Mouse (Mus musculus): ENCODE data around the gene Cib1. TPM values are rescaled to one million over a fixed set of nuclear protein-coding genes. Genes with fewer than 3 reads are reported as not detected.

Gene Cib1
- polyA plus RNA-seq, 1 experiment from 2014 or later: 24.2 TPM

DNA sequence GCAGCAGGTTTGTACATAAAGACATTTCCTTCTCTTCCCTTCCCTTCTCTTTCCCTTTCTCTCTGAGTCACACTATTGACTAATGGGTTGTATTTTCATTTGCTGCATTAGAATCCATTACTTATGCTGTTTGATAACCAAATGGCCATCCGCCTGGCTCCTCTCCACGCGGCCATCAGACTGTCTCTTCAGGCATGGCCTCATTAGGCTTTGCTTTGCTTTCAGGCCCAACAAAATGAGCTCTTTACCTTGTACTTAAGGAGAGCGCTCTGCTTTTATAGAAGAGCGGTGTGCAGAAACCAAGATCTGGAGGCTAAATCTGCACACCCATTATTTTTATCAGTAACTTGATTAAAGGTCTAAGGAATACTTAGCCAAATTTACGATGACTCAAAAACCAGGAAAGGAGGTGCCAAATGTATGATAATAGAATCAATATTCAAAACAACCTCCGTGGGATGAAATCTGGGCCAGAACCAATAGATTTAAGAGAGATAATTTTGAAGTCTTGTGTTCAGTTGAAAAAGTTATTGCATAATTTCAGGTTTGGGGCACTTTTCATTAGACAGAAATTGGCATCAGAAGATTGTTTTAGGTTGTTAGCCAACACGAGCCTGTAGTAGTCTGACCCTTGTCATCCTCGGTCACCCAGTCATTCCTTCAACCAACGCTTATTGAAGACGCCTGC lies 36.9 kb downstream of the Cib1 start:
- Histone ChIP-seq H3K27me3 (ENCODE audit: control insufficient read depth, insufficient read depth, low read length) (no peaks in the 10 kb centered on the region), H3K9me3 (ENCODE audit: control insufficient read depth, low read length) (no peaks in the 10 kb centered on the region), H3K4me3 (replicated peaks; ENCODE audit: low read depth, low read length) (no peak overlapping the region), H3K36me3 (ENCODE audit: control insufficient read depth, insufficient read depth, low read length) (no peaks in the 10 kb centered on the region), H3K9ac (replicated peaks; ENCODE audit: low read length) (no peak overlapping the region), H3K27ac (replicated peaks; ENCODE audit: low read depth, low read length) (no peak overlapping the region), H3K4me2 (ENCODE audit: low read length) (no peak overlapping the region), H3K4me1 (ENCODE audit: control insufficient read depth, insufficient read depth, low read length) (peaks cover 49% of the 10 kb centered on the region)
- no peak for ATAC-seq (ENCODE audit: low FRiP score, low TSS enrichment)
- 87% methylated on average over 10 of the region's 11 CpGs for WGBS
- no peak for DNase-seq

DNA sequence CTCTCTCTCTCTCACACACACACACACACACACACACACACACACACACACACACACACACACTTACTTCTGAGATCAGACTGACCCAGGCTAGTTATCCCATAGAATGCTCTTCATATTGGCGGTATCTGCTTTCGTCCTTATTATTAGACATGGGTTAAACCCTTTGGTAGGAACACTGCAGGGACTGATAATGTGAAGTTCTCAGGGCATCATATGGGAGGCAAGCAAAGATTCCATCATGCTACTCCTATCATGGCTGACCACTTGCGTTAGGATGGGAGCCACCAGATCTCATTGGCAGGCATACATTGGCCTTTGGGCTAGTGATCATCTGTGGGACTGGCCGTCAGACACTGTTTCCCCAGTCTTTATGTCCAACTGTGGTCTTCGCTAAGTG lies 37.5 kb downstream of the Cib1 start:
- H3K4me1 ChIP-seq (ENCODE audit: control insufficient read depth, insufficient read depth, low read length): peaks cover 44% of the 10 kb centered on the region
- no peak overlapping the region for H3K27ac ChIP-seq (replicated peaks; ENCODE audit: low read depth, low read length)
- no peak overlapping the region for H3K4me3 ChIP-seq (replicated peaks; ENCODE audit: low read depth, low read length)
- no peaks in the 10 kb centered on the region for H3K9me3 ChIP-seq (ENCODE audit: control insufficient read depth, low read length)
- H3K4me2 ChIP-seq (ENCODE audit: low read length): no peak overlapping the region
- ATAC-seq (ENCODE audit: low FRiP score, low TSS enrichment) (no peak), DNase-seq (no peak)
- no peaks in the 10 kb centered on the region for H3K27me3 ChIP-seq (ENCODE audit: control insufficient read depth, insufficient read depth, low read length)
- H3K36me3 ChIP-seq (ENCODE audit: control insufficient read depth, insufficient read depth, low read length): no peaks in the 10 kb centered on the region
- 94% methylated on average over 5 of the region's 5 CpGs for WGBS
- H3K9ac ChIP-seq (replicated peaks; ENCODE audit: low read length): no peak overlapping the region

DNA sequence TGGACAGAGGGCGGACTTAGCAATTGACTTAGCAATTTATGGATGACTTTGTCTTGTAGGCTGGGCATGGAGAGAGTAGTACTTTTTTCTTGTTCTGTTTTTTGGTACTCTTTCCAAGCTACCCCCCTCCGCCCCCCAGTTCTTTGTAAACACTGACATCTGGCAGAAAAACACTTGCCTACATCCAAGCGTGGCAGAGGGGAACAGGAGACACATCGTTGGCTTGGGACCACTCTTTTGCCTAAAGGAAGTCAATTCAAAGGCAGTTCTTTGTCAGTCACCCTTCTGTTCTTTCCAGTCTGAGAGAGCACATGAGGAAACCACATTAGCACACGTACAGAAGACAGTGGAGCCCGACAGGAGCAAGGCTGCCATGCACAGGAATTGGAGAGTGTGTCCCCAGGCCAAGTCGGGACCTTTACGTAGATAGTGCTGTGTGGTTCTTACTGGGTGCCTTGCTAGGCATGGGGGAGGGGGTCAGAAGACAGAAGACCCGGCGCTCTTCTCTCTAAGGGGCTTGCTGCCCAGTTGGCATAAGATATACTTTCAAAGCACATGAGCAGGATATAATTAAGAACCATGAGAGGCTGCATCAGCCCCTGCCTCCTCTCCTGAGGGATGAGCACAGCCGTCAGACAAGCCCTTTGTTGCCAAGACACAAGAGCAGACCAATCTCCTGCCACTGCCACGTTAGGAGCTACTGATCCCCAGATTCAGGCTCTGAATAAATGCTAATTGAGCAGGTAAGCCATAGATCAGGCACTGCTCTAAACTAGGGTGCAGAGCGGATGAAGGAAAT lies 38.5 kb downstream of the Cib1 start:
- Histone ChIP-seq H3K27ac (replicated peaks; ENCODE audit: low read depth, low read length) (peak overlapping the region; percentile 65), H3K9me3 (ENCODE audit: control insufficient read depth, low read length) (no peaks in the 10 kb centered on the region), H3K36me3 (ENCODE audit: control insufficient read depth, insufficient read depth, low read length) (no peaks in the 10 kb centered on the region), H3K4me3 (replicated peaks; ENCODE audit: low read depth, low read length) (no peak overlapping the region), H3K9ac (replicated peaks; ENCODE audit: low read length) (peak overlapping the region; percentile 35; the same call in 1 of the 2 replicates), H3K4me2 (ENCODE audit: low read length) (peak overlapping the region; percentile 24; the same call in 1 of the 2 replicates), H3K4me1 (ENCODE audit: control insufficient read depth, insufficient read depth, low read length) (peaks cover 38% of the 10 kb centered on the region), H3K27me3 (ENCODE audit: control insufficient read depth, insufficient read depth, low read length) (no peaks in the 10 kb centered on the region)
- DNase-seq: peak; percentile 50
- ATAC-seq (ENCODE audit: low FRiP score, low TSS enrichment): no peak
- WGBS: 37% methylated on average over 13 of the region's 13 CpGs

DNA sequence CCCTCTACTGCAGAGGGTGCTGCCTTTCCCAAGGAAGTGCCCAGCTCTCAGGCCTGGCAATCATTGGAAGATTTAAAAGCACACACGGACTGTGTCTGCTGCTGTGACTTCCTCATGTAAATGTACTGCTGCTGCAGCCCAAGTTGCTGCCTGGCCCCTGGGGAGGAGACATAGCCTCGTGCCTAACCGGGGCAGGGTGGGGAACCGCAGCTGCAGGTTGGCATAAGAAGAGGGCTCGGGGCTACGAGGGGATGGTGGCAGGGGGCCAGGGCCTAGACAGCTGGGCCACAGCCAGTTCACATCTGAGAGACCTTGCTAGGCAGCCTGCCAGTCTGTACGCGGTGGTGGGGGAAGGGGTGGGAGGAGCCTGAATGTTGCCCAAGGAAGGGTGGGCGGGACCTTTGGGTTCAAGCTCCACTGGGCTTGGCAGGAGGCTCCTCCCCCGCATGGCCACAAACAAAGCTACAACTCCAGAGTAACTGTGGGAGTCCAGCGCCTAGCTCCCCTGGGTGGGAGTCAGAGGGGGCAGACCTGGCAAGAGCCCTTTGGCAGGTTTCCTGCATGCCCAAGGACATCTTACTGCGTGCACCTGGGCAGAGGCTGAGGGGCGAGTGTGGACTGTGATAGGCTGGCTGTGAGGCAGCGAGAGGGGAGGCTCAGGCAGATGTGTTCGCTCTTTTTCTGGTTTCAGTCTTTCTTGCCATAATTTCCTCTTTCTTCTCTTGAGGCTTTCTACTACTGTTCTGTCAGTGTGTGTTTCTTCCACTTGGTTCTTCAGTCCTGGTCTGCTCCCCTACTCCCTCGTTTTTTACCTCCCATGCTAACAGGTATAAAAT lies 40.2 kb downstream of the Cib1 start:
- H3K4me3 ChIP-seq (replicated peaks; ENCODE audit: low read depth, low read length): no peak overlapping the region
- peaks cover 46% of the 10 kb centered on the region for H3K4me1 ChIP-seq (ENCODE audit: control insufficient read depth, insufficient read depth, low read length)
- WGBS: 6% methylated on average over 16 of the region's 16 CpGs
- peak overlapping the region; percentile 79 for H3K27ac ChIP-seq (replicated peaks; ENCODE audit: low read depth, low read length)
- DNase-seq (peak; percentile 92), ATAC-seq (ENCODE audit: low FRiP score, low TSS enrichment) (peak; percentile 82)
- H3K27me3 ChIP-seq (ENCODE audit: control insufficient read depth, insufficient read depth, low read length): no peaks in the 10 kb centered on the region
- peak overlapping the region; percentile 44 for H3K4me2 ChIP-seq (ENCODE audit: low read length)
- peak overlapping the region; percentile 24; the same call in 1 of the 2 replicates for H3K9ac ChIP-seq (replicated peaks; ENCODE audit: low read length)
- H3K9me3 ChIP-seq (ENCODE audit: control insufficient read depth, low read length): no peaks in the 10 kb centered on the region
- H3K36me3 ChIP-seq (ENCODE audit: control insufficient read depth, insufficient read depth, low read length): no peaks in the 10 kb centered on the region

DNA sequence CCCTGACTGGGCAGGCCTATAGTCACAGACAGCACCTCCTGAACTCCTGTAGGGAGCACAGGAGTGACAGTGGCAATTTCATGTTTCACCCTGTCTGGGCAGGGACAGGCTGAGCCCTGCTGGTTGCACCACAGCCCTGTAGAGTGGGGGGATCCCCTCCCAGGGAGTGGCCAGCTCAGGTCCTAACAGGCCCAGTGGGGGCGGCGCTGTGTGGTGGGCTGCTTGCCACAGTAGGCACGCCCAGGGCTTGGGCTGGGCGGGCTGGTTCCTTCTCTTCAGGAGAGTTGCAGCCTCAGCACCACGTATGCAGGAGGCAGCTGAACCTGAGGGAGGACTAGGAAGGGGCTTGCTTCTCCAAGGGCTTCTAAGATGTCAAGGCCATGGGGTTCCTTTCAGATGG lies 41.2 kb downstream of the Cib1 start:
- no peaks in the 10 kb centered on the region for H3K9me3 ChIP-seq (ENCODE audit: control insufficient read depth, low read length)
- H3K9ac ChIP-seq (replicated peaks; ENCODE audit: low read length): no peak overlapping the region
- no peak for DNase-seq
- no peaks in the 10 kb centered on the region for H3K27me3 ChIP-seq (ENCODE audit: control insufficient read depth, insufficient read depth, low read length)
- no peaks in the 10 kb centered on the region for H3K36me3 ChIP-seq (ENCODE audit: control insufficient read depth, insufficient read depth, low read length)
- H3K4me3 ChIP-seq (replicated peaks; ENCODE audit: low read depth, low read length): no peak overlapping the region
- peak overlapping the region; percentile 79 for H3K27ac ChIP-seq (replicated peaks; ENCODE audit: low read depth, low read length)
- no peak for ATAC-seq (ENCODE audit: low FRiP score, low TSS enrichment)
- 32% methylated on average over 5 of the region's 5 CpGs for WGBS
- peaks cover 42% of the 10 kb centered on the region for H3K4me1 ChIP-seq (ENCODE audit: control insufficient read depth, insufficient read depth, low read length)
- no peak overlapping the region for H3K4me2 ChIP-seq (ENCODE audit: low read length)

DNA sequence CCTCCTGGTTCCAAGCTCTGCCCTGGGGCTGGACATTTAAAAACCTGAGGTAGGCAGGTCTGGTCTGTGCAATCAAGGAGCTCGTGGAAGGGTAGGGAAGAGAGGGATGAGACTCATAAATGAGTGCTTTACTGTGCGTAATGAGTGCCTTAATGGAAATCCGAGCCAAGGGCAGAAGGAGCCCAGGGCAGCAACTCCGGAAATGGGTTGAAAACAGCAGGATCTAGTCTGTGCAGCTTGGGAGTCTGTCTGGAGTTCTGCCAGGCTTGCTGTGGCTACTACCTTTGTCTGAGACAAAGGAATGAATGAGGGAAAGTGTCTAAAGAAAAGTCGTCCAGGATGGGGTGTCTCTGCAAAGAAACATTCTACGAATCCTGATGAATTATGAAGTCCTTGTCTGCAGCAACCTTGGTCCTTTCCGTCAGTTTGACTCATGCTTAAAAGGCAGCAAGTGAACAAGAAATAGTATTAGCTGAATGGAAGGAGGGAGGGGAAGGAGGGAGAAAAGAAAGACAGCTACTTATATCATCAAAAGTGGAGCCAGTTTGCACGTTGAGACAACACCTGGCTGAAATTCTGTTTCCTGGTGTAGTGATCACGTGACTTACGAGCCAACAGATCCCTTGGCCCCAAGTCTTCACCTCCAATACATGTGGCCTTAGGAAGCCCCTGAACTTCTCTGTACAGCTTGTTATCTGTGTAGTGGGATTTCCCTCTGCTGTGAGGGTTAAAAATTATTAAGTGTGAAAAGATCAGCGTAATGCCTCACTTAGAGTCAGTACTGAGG lies 43.3 kb downstream of the Cib1 start:
- peak overlapping the region; percentile 38 for H3K27ac ChIP-seq (replicated peaks; ENCODE audit: low read depth, low read length)
- ATAC-seq (ENCODE audit: low FRiP score, low TSS enrichment): no peak
- 48% methylated on average over 11 of the region's 11 CpGs for WGBS
- peak overlapping the region; percentile 11 for H3K4me2 ChIP-seq (ENCODE audit: low read length)
- peaks cover 41% of the 10 kb centered on the region for H3K4me1 ChIP-seq (ENCODE audit: control insufficient read depth, insufficient read depth, low read length)
- H3K36me3 ChIP-seq (ENCODE audit: control insufficient read depth, insufficient read depth, low read length): no peaks in the 10 kb centered on the region
- H3K4me3 ChIP-seq (replicated peaks; ENCODE audit: low read depth, low read length): no peak overlapping the region
- H3K9me3 ChIP-seq (ENCODE audit: control insufficient read depth, low read length): no peaks in the 10 kb centered on the region
- no peaks in the 10 kb centered on the region for H3K27me3 ChIP-seq (ENCODE audit: control insufficient read depth, insufficient read depth, low read length)
- 0 out of 2 replicates have a peak overlapping the region, but pooled peaks have one; percentile 17 for H3K9ac ChIP-seq (replicated peaks; ENCODE audit: low read length)
- DNase-seq: peak; percentile 48

DNA sequence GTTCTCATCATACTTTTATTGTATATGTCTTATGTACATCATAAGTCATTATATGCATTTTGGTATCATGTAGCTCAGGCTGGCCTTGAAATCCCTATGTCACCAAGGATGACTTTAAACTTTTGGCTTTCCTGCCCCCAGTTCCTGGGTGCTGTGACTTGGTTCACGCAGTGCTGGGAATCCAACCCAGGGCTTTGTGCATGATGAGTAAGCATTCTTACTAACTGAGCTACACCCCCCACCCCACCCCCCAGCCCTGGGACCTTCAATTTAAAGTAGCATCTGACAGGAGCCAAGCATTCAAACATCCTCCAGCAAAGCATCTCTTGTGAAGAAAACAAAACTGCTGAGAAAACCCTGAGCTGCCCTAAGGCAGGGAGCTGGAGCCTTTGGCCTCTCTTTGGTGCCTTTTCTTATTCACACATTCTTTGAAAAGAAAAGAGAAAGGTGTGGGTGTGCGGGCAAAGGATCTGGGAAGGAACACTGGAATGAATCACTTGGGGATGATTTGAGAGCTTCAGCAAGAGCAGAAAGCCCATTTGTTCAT lies 44.0 kb downstream of the Cib1 start:
- no peaks in the 10 kb centered on the region for H3K36me3 ChIP-seq (ENCODE audit: control insufficient read depth, insufficient read depth, low read length)
- no peak for DNase-seq
- H3K27me3 ChIP-seq (ENCODE audit: control insufficient read depth, insufficient read depth, low read length): no peaks in the 10 kb centered on the region
- 63% methylated on average over 2 of the region's 2 CpGs for WGBS
- peak overlapping the region; percentile 38 for H3K27ac ChIP-seq (replicated peaks; ENCODE audit: low read depth, low read length)
- no peak overlapping the region for H3K9ac ChIP-seq (replicated peaks; ENCODE audit: low read length)
- no peaks in the 10 kb centered on the region for H3K9me3 ChIP-seq (ENCODE audit: control insufficient read depth, low read length)
- no peak for ATAC-seq (ENCODE audit: low FRiP score, low TSS enrichment)
- H3K4me3 ChIP-seq (replicated peaks; ENCODE audit: low read depth, low read length): no peak overlapping the region
- peak overlapping the region; percentile 11 for H3K4me2 ChIP-seq (ENCODE audit: low read length)
- H3K4me1 ChIP-seq (ENCODE audit: control insufficient read depth, insufficient read depth, low read length): peaks cover 35% of the 10 kb centered on the region

DNA sequence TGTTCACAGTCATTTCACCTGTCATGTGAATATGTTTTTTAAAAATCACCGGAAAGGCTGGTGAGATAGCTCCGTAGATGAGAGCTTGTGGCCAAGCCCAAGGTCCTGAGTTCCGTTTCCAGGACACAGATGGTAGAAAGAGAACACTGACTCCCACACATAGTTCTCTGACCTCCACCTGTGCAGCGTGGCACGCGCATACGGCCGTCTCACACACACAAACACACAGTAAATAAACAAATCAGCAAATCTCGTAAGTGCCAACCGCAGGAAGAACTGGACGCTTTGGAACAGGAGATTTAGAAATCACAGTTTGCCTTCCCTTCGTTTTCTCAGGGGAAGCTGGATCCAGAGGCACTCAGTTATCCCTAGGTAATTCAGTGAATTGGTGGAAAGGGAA lies 45.1 kb downstream of the Cib1 start:
- ATAC-seq (ENCODE audit: low FRiP score, low TSS enrichment) (no peak), DNase-seq (no peak)
- peak overlapping the region; percentile 72 for H3K4me2 ChIP-seq (ENCODE audit: low read length)
- no peaks in the 10 kb centered on the region for H3K36me3 ChIP-seq (ENCODE audit: control insufficient read depth, insufficient read depth, low read length)
- peaks cover 32% of the 10 kb centered on the region for H3K4me1 ChIP-seq (ENCODE audit: control insufficient read depth, insufficient read depth, low read length)
- H3K27me3 ChIP-seq (ENCODE audit: control insufficient read depth, insufficient read depth, low read length): no peaks in the 10 kb centered on the region
- WGBS: 24% methylated on average over 12 of the region's 12 CpGs
- H3K9me3 ChIP-seq (ENCODE audit: control insufficient read depth, low read length): no peaks in the 10 kb centered on the region
- peak overlapping the region; percentile 87 for H3K27ac ChIP-seq (replicated peaks; ENCODE audit: low read depth, low read length)
- peak overlapping the region; percentile 64 for H3K9ac ChIP-seq (replicated peaks; ENCODE audit: low read length)
- peak overlapping the region; percentile 49 for H3K4me3 ChIP-seq (replicated peaks; ENCODE audit: low read depth, low read length)

Data from midbrain, embryonic 14.5 days (tissue).